Mouse (Mus musculus): ENCODE data around the gene Syt11. TPM values are rescaled to one million over a fixed set of nuclear protein-coding genes. Genes with fewer than 3 reads are reported as not detected.

Syt11 gene
- polyA plus RNA-seq (2014; fragmentation: Illumina TruSeq; extraction: RNeasy Lipid Tissue Mini Kit (QIAGEN cat#74804); ENCODE audit: low read depth, low replicate concordance) = 15.7 TPM

DNA sequence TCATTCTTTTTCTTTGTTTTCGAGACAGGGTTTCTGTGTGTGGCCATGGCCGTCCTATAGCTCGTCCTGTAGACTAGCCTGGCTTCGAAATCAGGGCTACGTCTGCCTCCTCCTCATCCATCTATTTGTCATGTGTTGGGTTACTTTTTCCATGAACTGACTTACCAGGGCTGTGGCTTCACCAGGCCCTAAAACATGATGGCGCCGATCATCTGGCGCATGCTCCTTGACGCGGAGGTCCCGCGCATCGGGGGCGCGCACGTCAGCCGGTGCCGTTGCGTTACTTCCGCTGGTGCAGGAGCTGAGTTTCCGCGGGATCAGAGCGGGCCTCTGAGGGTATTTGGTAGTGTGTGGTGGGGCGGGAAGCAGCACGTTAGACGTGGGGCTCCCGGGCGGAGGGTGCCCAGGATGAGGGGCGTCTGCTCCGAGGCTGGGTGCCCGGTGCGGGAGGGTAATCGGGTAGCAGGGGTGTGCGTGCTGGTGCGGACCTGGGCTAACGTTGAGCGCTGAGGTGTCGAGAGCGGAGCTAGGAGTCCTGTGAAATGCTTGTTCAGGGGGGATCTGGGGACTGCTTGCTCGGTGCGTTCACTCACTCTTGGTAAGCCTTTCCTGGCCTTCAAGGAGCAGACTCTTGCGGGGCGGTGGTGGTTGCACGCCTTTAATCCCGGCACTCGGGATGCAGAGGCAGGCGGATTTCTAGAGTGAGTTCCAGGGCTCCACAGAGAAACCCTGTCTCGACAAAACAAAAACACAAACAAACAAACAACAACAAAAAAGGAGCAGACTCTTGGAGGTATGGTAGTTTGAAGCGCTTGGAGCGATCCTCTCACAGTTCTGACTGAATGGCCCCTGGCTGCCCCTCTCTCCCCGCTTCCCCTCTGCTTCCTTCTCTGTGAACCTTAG, at the start of gene Syt11:
Syt11 (minus strand) TSS at position 226 of the 903 bp plus-strand sequence.

DNA sequence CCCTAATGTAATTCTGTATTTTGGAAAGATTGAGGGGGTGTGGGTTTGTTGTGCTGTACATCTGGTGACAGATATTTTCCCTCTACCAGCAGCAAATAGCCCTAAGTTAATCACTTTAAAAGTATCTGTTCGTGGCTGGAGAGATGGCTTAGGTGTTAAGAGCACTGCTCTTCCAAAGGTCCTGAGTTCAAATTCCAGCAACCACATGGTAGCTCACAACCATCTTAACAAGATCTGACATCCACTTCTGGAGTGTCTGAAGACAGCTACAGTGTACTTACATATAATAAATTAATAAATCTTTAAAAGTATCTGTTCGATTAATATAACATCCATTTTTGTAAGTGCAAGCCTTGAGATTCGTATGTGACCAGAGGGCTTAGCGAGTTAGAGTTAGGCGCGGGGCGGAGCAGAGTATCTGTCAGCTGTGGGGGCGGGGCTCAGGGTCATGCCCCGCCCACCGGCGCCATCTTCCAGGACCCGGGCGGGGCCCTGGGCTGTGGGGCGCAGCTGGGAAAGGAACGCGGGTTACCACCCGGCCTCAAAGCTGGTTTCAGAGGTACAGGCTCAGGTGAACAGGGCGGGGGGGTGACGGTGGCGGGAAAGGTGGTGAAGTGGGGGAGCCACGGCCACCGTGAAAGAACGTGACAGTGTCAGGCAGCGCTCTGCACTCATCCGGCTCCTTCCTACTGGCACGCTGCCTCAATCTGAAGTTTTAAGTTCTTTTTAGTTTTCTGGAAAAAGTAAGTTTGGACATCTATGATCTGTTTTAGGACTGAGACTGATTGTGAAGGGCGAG, 58.4 kb downstream of the Syt11 start, which contains the start of gene Rit1:
Rit1 (plus strand) TSS at position 440 of the 799 bp plus-strand sequence.

Other genes starting within 250 kb of the Syt11 start
- gene Mex3a, start 242.8 kb downstream of the Syt11 start, polyA plus RNA-seq (2014; fragmentation: Illumina TruSeq; extraction: RNeasy Lipid Tissue Mini Kit (QIAGEN cat#74804); ENCODE audit: low read depth, low replicate concordance) = 2.4 TPM
- not detected for gene Rab25, start 226.9 kb downstream of the Syt11 start, polyA plus RNA-seq (2014; fragmentation: Illumina TruSeq; extraction: RNeasy Lipid Tissue Mini Kit (QIAGEN cat#74804); ENCODE audit: low read depth, low replicate concordance)
- 5.0 TPM for gene Lamtor2, start 222.1 kb downstream of the Syt11 start, polyA plus RNA-seq (2014; fragmentation: Illumina TruSeq; extraction: RNeasy Lipid Tissue Mini Kit (QIAGEN cat#74804); ENCODE audit: low read depth, low replicate concordance)
- 22.3 TPM for gene Ubqln4, start 221.4 kb downstream of the Syt11 start, polyA plus RNA-seq (2014; fragmentation: Illumina TruSeq; extraction: RNeasy Lipid Tissue Mini Kit (QIAGEN cat#74804); ENCODE audit: low read depth, low replicate concordance)
- gene Ssr2, start 199.3 kb downstream of the Syt11 start, polyA plus RNA-seq (2014; fragmentation: Illumina TruSeq; extraction: RNeasy Lipid Tissue Mini Kit (QIAGEN cat#74804); ENCODE audit: low read depth, low replicate concordance) = 33.1 TPM
- gene Arhgef2, start 169.2 kb downstream of the Syt11 start, polyA plus RNA-seq (2014; fragmentation: Illumina TruSeq; extraction: RNeasy Lipid Tissue Mini Kit (QIAGEN cat#74804); ENCODE audit: low read depth, low replicate concordance) = 5.5 TPM
- gene Rxfp4, start 122.0 kb downstream of the Syt11 start, polyA plus RNA-seq (2014; fragmentation: Illumina TruSeq; extraction: RNeasy Lipid Tissue Mini Kit (QIAGEN cat#74804); ENCODE audit: low read depth, low replicate concordance) = not detected
- gene Khdc4, start 89.4 kb downstream of the Syt11 start, polyA plus RNA-seq (2014; fragmentation: Illumina TruSeq; extraction: RNeasy Lipid Tissue Mini Kit (QIAGEN cat#74804); ENCODE audit: low read depth, low replicate concordance) = 63.7 TPM
- 15.3 TPM for gene Rit1, start 58.3 kb downstream of the Syt11 start, polyA plus RNA-seq (2014; fragmentation: Illumina TruSeq; extraction: RNeasy Lipid Tissue Mini Kit (QIAGEN cat#74804); ENCODE audit: low read depth, low replicate concordance)
- 10.1 TPM for gene Gon4l, start 60.1 kb upstream of the Syt11 start, polyA plus RNA-seq (2014; fragmentation: Illumina TruSeq; extraction: RNeasy Lipid Tissue Mini Kit (QIAGEN cat#74804); ENCODE audit: low read depth, low replicate concordance)
- gene Msto1, start 138.8 kb upstream of the Syt11 start, polyA plus RNA-seq (2014; fragmentation: Illumina TruSeq; extraction: RNeasy Lipid Tissue Mini Kit (QIAGEN cat#74804); ENCODE audit: low read depth, low replicate concordance) = 1.9 TPM
- 63.3 TPM for gene Ash1l, start 175.5 kb upstream of the Syt11 start, polyA plus RNA-seq (2014; fragmentation: Illumina TruSeq; extraction: RNeasy Lipid Tissue Mini Kit (QIAGEN cat#74804); ENCODE audit: low read depth, low replicate concordance)
- 114 TPM for gene Dap3, start 176.0 kb upstream of the Syt11 start, polyA plus RNA-seq (2014; fragmentation: Illumina TruSeq; extraction: RNeasy Lipid Tissue Mini Kit (QIAGEN cat#74804); ENCODE audit: low read depth, low replicate concordance)

Measured in adrenal gland, adult 10 weeks (tissue).